Mouse (Mus musculus): Measurements from ENCODE around the gene Trdmt1. TPM values are rescaled to one million over a fixed set of nuclear protein-coding genes. Genes with fewer than 3 reads are reported as not detected.
A peak's percentile ranks its signal among the peaks of the same experiment; 100 is the strongest.
"Not testable (repeated sequence)": the region's sequence is repeated elsewhere in the genome, so short reads cannot be mapped to it uniquely, and the experiment has no call there.

Trdmt1 gene
- 5.3 and 7.4 TPM in 2 replicates for total RNA-seq (2012; rRNA removed)

DNA sequence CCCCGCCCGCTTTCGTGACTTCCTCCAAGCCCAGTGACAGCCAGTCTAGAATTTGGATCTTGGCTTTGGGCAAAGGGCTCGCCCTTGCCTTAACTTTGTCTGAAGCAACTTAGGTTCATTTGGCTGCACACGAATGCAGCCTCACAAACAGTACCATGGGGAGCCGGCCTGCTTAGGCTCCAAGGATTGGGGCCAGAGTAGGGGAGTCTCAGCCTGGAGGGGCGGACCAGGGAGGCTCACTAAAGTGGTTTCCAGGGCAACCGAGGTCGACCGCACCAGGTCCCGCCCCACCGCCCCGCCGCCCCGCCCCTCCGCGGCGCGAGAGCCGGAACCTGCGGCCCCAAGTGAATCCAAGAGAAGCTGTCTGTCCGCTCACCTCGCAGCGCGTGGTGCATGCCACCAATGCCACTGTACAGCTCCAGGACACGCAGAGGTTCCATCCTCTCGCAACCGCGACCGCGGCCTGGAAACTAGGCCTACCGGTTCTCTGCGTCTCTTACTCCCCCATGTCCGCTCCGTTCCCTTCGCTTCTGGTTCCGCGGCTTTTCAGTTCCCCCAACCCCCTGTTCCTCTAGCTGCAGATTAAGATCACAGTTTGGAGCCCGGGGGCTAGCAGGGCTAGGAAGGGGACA is at the start of gene Trdmt1:
Trdmt1 (minus strand) TSS at position 476 of the 632 bp plus-strand sequence.
- H3K36me3 ChIP-seq (ENCODE audit: control insufficient read depth, insufficient read depth, low read length, poor library complexity, severe bottlenecking): no peaks in the 10 kb centered on the region
- H3K9ac ChIP-seq (ENCODE audit: insufficient read depth, low read depth, low read length, poor library complexity, severe bottlenecking): peak within 1 kb of the TSS; percentile 87
- no peaks in the 10 kb centered on the region for H3K9me3 ChIP-seq (ENCODE audit: control insufficient read depth, insufficient read depth, low read depth, low read length)
- peak; percentile 72 for DNase-seq (ENCODE audit: low read depth, low spot score)
- no peaks in the 10 kb centered on the region for H3K4me1 ChIP-seq (ENCODE audit: control insufficient read depth in 2 of 2, insufficient read depth in 2 of 2, low read length in 2 of 2, poor library complexity in 1 of 2)
- peak within 1 kb of the TSS; percentile 92 to 97 for H3K4me3 ChIP-seq (ENCODE audit: insufficient read depth in 1 of 2, low read depth in 1 of 2, low read length in 2 of 2, poor library complexity in 1 of 2, severe bottlenecking in 1 of 2)
- H3K27ac ChIP-seq (ENCODE audit: insufficient read depth, low read depth, low read length, poor library complexity, severe bottlenecking): peak within 1 kb of the TSS; percentile 72
- TF ChIP-seq ZNF384 (IDR thresholded peaks at IDR 0.05; ENCODE audit: low read depth, low read length) (no peak), HCFC1 (IDR thresholded peaks at IDR 0.05; ENCODE audit: borderline replicate concordance, insufficient read depth, low read length) (peak; percentile 78), CHD2 (IDR thresholded peaks at IDR 0.05; ENCODE audit: low read depth, low read length) (no peak)
- in situ Hi-C loops (cut with MboI; ENCODE audit: low sequenced_read_pairs in 2 of 2, unreplicated experiment in 2 of 2): no loop called here

DNA sequence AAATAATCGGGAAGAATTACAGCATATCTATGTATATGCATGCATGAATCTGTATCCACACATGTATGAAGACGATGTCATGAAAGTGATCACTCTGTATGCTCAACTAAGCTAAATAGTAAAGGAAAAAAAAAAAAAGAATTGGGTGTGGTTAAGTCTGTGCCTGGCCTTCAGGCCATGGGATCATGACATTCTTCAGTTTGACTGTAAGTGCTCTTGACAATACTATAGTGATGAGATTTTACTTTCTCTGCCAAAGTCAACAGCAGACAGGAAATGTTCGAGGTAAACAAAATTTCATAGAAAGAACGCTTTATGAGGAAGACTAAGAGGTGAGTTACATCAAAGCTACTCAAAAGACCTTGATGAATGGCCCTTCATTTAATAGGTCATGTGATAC is 48.9 kb upstream of the Trdmt1 start:
- TF ChIP-seq HCFC1 (IDR thresholded peaks at IDR 0.05; ENCODE audit: borderline replicate concordance, insufficient read depth, low read length) (no peak), ZNF384 (IDR thresholded peaks at IDR 0.05; ENCODE audit: low read depth, low read length) (no peak), MAFK (IDR thresholded peaks at IDR 0.05; ENCODE audit: insufficient read depth, low read depth, low read length) (no peak), ZC3H11A (IDR thresholded peaks at IDR 0.05; ENCODE audit: borderline replicate concordance, low read depth, low read length) (no peak), CHD2 (IDR thresholded peaks at IDR 0.05; ENCODE audit: low read depth, low read length) (no peak)
- Histone ChIP-seq H3K9me3 (ENCODE audit: control insufficient read depth, insufficient read depth, low read depth, low read length) (no peaks in the 10 kb centered on the region), H3K9ac (ENCODE audit: insufficient read depth, low read depth, low read length, poor library complexity, severe bottlenecking) (no peak overlapping the region), H3K4me1 (ENCODE audit: control insufficient read depth in 2 of 2, insufficient read depth in 2 of 2, low read length in 2 of 2, poor library complexity in 1 of 2) (no peaks in the 10 kb centered on the region), H3K4me3 (ENCODE audit: insufficient read depth in 1 of 2, low read depth in 1 of 2, low read length in 2 of 2, poor library complexity in 1 of 2, severe bottlenecking in 1 of 2) (no peak overlapping the region), H3K27ac (ENCODE audit: insufficient read depth, low read depth, low read length, poor library complexity, severe bottlenecking) (no peak overlapping the region), H3K36me3 (ENCODE audit: control insufficient read depth, insufficient read depth, low read length, poor library complexity, severe bottlenecking) (no peaks in the 10 kb centered on the region)
- DNase-seq (ENCODE audit: low read depth, low spot score): no peak
- in situ Hi-C loops (cut with MboI; ENCODE audit: low sequenced_read_pairs in 2 of 2, unreplicated experiment in 2 of 2): loop anchor here (10.0 to 25.0 kb wide), 2 partner anchors 299 to 306 kb away; no protein-coding TSS in a partner anchor

DNA sequence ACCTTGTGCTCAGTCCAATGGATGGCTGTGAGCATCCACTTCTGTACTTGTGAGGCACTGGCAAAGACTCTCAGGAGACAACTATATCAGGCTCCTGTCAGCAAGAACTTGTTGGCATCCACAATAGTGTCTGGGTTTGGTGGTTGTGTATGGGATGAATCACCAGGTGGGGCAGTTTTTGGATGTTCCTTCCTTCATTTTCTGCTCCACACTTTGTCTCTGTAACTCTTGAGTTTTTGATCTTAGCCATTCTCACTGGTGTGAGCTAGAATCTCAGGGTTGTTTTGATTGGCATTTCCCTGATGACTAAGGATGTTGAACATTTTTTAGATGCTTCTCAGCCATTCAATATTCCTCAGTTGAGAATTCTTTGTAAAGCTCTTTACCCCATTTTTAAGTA is 39.3 kb upstream of the Trdmt1 start:
- not testable (repeated sequence) for H3K27ac ChIP-seq (ENCODE audit: insufficient read depth, low read depth, low read length, poor library complexity, severe bottlenecking); H3K9me3 ChIP-seq (ENCODE audit: control insufficient read depth, insufficient read depth, low read depth, low read length); H3K9ac ChIP-seq (ENCODE audit: insufficient read depth, low read depth, low read length, poor library complexity, severe bottlenecking); H3K4me1 ChIP-seq (ENCODE audit: control insufficient read depth in 2 of 2, insufficient read depth in 2 of 2, low read length in 2 of 2, poor library complexity in 1 of 2); DNase-seq (ENCODE audit: low read depth, low spot score); H3K4me3 ChIP-seq (ENCODE audit: insufficient read depth in 1 of 2, low read depth in 1 of 2, low read length in 2 of 2, poor library complexity in 1 of 2, severe bottlenecking in 1 of 2)
- in situ Hi-C loops (cut with MboI; ENCODE audit: low sequenced_read_pairs in 2 of 2, unreplicated experiment in 2 of 2): loop anchor here in 1 of 2 experiments (25.0 kb wide), 1 partner anchor 296 kb away; no protein-coding TSS in a partner anchor
- peaks cover 13% of the 10 kb centered on the region for H3K36me3 ChIP-seq (ENCODE audit: control insufficient read depth, insufficient read depth, low read length, poor library complexity, severe bottlenecking)

DNA sequence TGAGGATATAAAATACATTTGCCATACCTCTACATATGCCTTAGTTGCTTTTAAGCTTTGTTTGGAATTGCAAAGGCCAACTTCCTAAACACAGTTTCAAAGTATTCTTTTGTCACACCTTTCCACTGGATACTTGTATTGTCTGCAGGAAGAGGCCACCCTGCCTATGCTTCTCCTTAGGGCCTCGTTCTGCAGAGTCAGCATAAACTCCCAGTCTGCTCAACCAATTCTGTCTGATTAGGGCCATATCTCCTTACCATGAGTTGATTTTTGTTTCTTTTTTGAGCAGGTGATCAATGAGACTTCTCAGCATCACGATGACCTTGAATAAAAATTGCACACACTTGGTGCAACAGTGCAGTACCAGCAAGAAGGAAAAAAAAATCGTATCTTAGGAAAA is 37.7 kb upstream of the Trdmt1 start:
- in situ Hi-C loops (cut with MboI; ENCODE audit: low sequenced_read_pairs in 2 of 2, unreplicated experiment in 2 of 2): loop anchor here in 1 of 2 experiments (25.0 kb wide), 1 partner anchor 295 kb away; no protein-coding TSS in a partner anchor
- Histone ChIP-seq H3K27ac (ENCODE audit: insufficient read depth, low read depth, low read length, poor library complexity, severe bottlenecking) (no peak overlapping the region), H3K4me1 (ENCODE audit: control insufficient read depth in 2 of 2, insufficient read depth in 2 of 2, low read length in 2 of 2, poor library complexity in 1 of 2) (no peaks in the 10 kb centered on the region), H3K9me3 (ENCODE audit: control insufficient read depth, insufficient read depth, low read depth, low read length) (no peaks in the 10 kb centered on the region), H3K36me3 (ENCODE audit: control insufficient read depth, insufficient read depth, low read length, poor library complexity, severe bottlenecking) (peaks cover 18% of the 10 kb centered on the region), H3K4me3 (ENCODE audit: insufficient read depth in 1 of 2, low read depth in 1 of 2, low read length in 2 of 2, poor library complexity in 1 of 2, severe bottlenecking in 1 of 2) (no peak overlapping the region), H3K9ac (ENCODE audit: insufficient read depth, low read depth, low read length, poor library complexity, severe bottlenecking) (no peak overlapping the region)
- TF ChIP-seq CHD2 (IDR thresholded peaks at IDR 0.05; ENCODE audit: low read depth, low read length): no peak
- TF ChIP-seq MAFK (IDR thresholded peaks at IDR 0.05; ENCODE audit: insufficient read depth, low read depth, low read length): peak; percentile 77
- DNase-seq (ENCODE audit: low read depth, low spot score): no peak

DNA sequence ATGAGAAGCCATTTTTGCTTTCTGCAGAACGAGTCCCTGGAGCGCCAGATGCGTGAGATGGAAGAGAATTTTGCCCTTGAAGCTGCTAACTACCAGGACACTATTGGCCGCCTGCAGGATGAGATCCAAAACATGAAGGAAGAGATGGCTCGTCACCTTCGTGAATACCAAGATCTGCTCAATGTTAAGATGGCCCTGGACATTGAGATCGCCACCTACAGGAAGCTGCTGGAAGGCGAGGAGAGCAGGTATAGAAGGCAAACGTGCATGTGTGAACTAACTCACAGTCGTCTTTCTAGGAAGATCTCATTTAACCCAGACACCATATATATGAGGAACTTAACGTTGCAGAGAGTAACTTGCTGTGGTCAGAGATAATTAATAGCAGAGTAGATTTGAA is 35.5 kb upstream of the Trdmt1 start:
- Histone ChIP-seq H3K9me3 (ENCODE audit: control insufficient read depth, insufficient read depth, low read depth, low read length) (no peaks in the 10 kb centered on the region), H3K4me3 (ENCODE audit: insufficient read depth in 1 of 2, low read depth in 1 of 2, low read length in 2 of 2, poor library complexity in 1 of 2, severe bottlenecking in 1 of 2) (no peak overlapping the region), H3K36me3 (ENCODE audit: control insufficient read depth, insufficient read depth, low read length, poor library complexity, severe bottlenecking) (peaks cover 18% of the 10 kb centered on the region), H3K27ac (ENCODE audit: insufficient read depth, low read depth, low read length, poor library complexity, severe bottlenecking) (no peak overlapping the region), H3K4me1 (ENCODE audit: control insufficient read depth in 2 of 2, insufficient read depth in 2 of 2, low read length in 2 of 2, poor library complexity in 1 of 2) (0 out of 4 replicates have a peak, but pooled peaks cover 0 to 3% of the 10 kb centered on the region in 2 experiments), H3K9ac (ENCODE audit: insufficient read depth, low read depth, low read length, poor library complexity, severe bottlenecking) (no peak overlapping the region; the same call in 1 of the 2 replicates)
- in situ Hi-C loops (cut with MboI; ENCODE audit: low sequenced_read_pairs in 2 of 2, unreplicated experiment in 2 of 2): loop anchor here in 1 of 2 experiments (25.0 kb wide), 1 partner anchor 293 kb away; no protein-coding TSS in a partner anchor
- no peak for TF ChIP-seq ZNF384 (IDR thresholded peaks at IDR 0.05; ENCODE audit: low read depth, low read length)
- 0 out of 2 replicates have a peak, but pooled peaks have one; percentile 7 for TF ChIP-seq ZC3H11A (IDR thresholded peaks at IDR 0.05; ENCODE audit: borderline replicate concordance, low read depth, low read length)
- TF ChIP-seq HCFC1 (IDR thresholded peaks at IDR 0.05; ENCODE audit: borderline replicate concordance, insufficient read depth, low read length): no peak
- peak; percentile 30 for DNase-seq (ENCODE audit: low read depth, low spot score)
